Mouse (Mus musculus) olfactory bulb, adult 2 months (tissue): ENCODE measurements around the gene Npsr1. TPM values are rescaled to one million over a fixed set of nuclear protein-coding genes. Genes with fewer than 3 reads are reported as not detected.

Experiments used
- H3K27ac ChIP-seq: fragments of 200-500 bp; 2 replicates; pipeline ENCODE4 v1.5.1; 2012; ENCODE audit warnings: low read depth, low read length; ENCODE audit not compliant: insufficient read depth
- H3K4me1 ChIP-seq: fragments of 200-500 bp; 2 replicates; pipeline ENCODE4 v1.6.1; 2012; ENCODE audit warnings: low read length; ENCODE audit not compliant: control insufficient read depth, insufficient read depth
- H3K4me3 ChIP-seq: fragments of 200-500 bp; 2 replicates; pipeline ENCODE4 v1.5.1; 2012; ENCODE audit warnings: mild to moderate bottlenecking, low read depth, low read length, moderate library complexity; ENCODE audit not compliant: insufficient read depth
- CTCF ChIP-seq: fragments of 200-500 bp; IDR thresholded peaks from 2 replicates; pipeline ENCODE4 v1.5.1; 2012; ENCODE audit warnings: low read depth, mild to moderate bottlenecking, low read length, moderate library complexity; ENCODE audit not compliant: insufficient read depth
- POLR2A ChIP-seq: fragments of 200-500 bp; IDR thresholded peaks from 2 replicates; pipeline ENCODE4 v1.6.1; 2012; ENCODE audit warnings: mild to moderate bottlenecking, low read depth, low read length, moderate library complexity; ENCODE audit not compliant: insufficient read depth
- WGBS: fragments of 180-500 bp; shearing (Covaris S2); methylation state at CpG from one replicate; pipeline ENCODE4 v1.1.7; 2018; 5-methylcytosine and 5-hydroxymethylcytosine counted together
- polyA plus RNA-seq: library from polyadenylated mRNA; stranded (reverse); fragments of >200 nt; gene quantifications from 2 replicates; pipeline ENCODE4 v1.2.4, GENCODE M21; 2012; ENCODE audit warnings: low replicate concordance; ENCODE audit not compliant: missing spikeins, insufficient read depth, insufficient read length

Gene Npsr1
- polyA plus RNA-seq, 1 experiment, result not detected

- H3K27ac ChIP-seq, result no peak overlapping the region
- H3K4me1 ChIP-seq, result no peaks in the 10 kb centered on the region
- no peak overlapping the region for H3K4me3 ChIP-seq
- TF ChIP-seq POLR2A, result no peak
- TF ChIP-seq CTCF, result no peak
- 90% methylated on average over 5 of the region's 5 CpGs for WGBS
These were observed 186.7 kb downstream of the Npsr1 start for GRCm38 (mm10) chr9:24284239-24285084.

DNA sequence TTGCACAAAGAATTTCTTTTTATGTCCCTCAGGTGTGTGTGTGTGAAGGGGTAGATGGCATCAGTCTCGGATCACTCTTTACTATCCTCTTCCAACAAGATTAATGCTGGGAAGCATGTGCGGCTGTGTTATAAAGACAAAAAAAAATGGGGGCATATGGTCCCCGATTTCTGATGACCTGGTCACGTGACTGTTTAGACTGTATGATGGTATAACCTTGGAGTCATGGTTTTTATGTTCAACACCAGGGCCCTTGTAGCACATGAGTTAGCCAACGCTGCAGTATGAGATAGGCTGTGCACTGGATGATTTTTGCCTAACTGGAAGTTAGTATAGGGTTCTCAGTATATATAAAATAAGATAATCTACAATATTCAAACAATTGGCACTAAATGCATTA, 187.6 kb downstream of the Npsr1 start:
- no peak for TF ChIP-seq POLR2A
- Histone ChIP-seq H3K4me3 (no peak overlapping the region), H3K27ac (no peak overlapping the region), H3K4me1 (no peaks in the 10 kb centered on the region)
- 96% methylated on average over 5 of the region's 5 CpGs for WGBS

DNA sequence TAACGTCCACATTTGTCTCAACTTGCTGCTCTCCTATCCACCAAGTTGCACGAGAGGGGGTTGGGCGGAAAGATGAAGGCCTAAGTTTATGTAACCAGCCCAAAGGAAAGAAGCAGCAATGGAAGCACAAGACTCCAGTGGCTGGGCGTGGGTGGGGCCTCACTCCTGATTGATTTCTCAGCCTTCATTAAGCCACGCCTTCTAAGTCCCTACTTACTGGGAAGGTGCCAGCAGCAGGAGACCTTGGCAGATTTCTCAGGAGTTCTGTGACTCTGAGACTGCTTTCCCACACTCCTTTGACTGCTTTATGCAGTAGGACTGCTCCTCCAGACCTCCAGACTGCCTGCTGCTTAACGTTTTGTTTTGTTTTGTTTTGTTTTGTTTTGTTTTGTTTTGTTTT, 193.6 kb downstream of the Npsr1 start:
- no peak for TF ChIP-seq POLR2A
- TF ChIP-seq CTCF, result no peak
- no peaks in the 10 kb centered on the region for H3K4me1 ChIP-seq
- no peak overlapping the region for H3K27ac ChIP-seq
- H3K4me3 ChIP-seq, result no peak overlapping the region
- WGBS, result 53% methylated on average over 6 of the region's 6 CpGs

DNA sequence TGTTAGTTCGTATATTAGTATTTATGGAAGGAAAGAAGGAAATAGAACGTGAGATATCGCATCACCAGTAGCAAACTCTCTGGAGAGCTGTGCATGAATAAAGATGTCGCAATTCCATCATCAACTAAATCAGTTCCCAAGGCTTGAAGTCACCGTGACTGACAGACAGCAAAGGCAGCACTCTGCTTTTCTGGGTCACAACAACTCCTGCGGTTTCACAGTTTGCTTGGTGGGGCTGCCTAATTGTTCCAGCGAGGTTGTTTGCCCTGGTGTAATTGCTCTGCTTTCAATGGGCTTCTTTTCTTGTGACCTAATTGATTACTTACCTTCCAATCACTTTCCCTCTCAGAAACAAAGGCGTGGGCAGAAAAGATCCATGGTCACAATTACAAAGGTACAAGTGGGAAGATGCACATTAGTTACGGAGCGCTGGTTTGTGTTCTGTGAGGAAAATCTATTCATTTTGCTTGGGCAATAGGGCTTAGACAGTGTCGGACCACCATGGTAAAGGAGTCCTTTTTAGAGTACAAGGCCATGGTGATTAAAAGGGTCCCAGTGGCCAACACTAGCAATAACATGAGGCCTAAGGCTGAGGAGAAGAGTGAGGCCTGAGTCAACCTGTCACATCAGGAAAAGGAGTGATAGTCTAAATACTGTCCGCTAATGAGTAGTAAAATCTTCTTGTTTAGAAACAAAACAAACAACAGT, 195.6 kb downstream of the Npsr1 start:
- whole genome bisulfite sequencing, result 69% methylated on average over 12 of the region's 12 CpGs
- TF ChIP-seq POLR2A, result no peak
- no peak for TF ChIP-seq CTCF
- H3K4me3 ChIP-seq, result no peak overlapping the region
- no peaks in the 10 kb centered on the region for H3K4me1 ChIP-seq
- no peak overlapping the region for H3K27ac ChIP-seq

- no peaks in the 10 kb centered on the region for H3K4me1 ChIP-seq
- no peak overlapping the region for H3K27ac ChIP-seq
- TF ChIP-seq POLR2A (no peak), CTCF (no peak)
- no peak overlapping the region for H3K4me3 ChIP-seq
- 91% methylated on average over 6 of the region's 6 CpGs for WGBS
These were observed 205.1 kb downstream of the Npsr1 start for GRCm38 (mm10) chr9:24302906-24303305.

GRCm38 (mm10) chr9:24306990-24307389, 209.2 kb downstream of the Npsr1 start:
- no peak overlapping the region for H3K4me3 ChIP-seq
- WGBS, result 40% methylated on average over 5 of the region's 5 CpGs
- TF ChIP-seq POLR2A, result no peak
- H3K4me1 ChIP-seq, result no peaks in the 10 kb centered on the region
- H3K27ac ChIP-seq, result no peak overlapping the region

DNA sequence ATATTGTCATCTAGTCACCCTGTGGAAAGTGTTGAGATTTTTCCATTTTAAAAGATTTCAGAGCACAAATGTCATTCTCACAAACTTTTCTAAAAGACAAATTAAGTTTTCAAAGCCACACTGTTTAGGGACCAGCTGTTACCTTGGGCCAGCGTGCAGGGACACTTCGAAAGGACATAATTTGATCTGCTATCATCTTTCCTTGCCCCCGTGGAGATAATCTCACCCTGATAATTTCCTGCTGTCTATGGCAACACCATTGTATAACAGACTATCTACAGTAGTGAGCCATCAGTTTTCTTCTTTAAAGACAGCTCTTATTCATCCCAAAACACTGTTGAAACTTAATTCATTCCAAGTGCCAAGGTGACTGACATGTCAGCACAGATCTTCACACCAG, 209.6 kb downstream of the Npsr1 start:
- Histone ChIP-seq H3K27ac (no peak overlapping the region), H3K4me1 (no peaks in the 10 kb centered on the region), H3K4me3 (no peak overlapping the region)
- WGBS, result 63% methylated on average over 3 of the region's 3 CpGs
- TF ChIP-seq POLR2A (no peak), CTCF (no peak)

DNA sequence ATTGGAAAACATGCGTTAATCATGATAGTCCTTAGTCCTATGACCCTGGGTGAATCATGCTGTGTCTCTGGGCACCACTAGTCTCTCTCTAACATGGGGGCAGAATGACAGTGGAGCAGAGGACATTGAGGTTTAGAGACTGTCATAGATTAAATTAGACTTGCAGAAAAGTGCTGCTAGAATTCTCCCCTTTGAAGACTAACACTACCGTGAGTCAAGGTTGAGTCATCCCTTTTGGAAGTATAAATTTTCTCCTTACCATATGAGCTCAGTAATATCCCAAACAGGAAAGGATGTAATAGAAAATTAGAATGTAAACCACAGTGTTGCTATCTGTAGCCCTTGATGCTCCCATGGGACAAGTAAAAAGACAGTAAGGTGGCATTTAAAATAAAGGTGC, 218.0 kb downstream of the Npsr1 start:
- Histone ChIP-seq H3K4me3 (no peak overlapping the region), H3K4me1 (no peaks in the 10 kb centered on the region), H3K27ac (no peak overlapping the region)
- TF ChIP-seq CTCF (no peak), POLR2A (no peak)
- 60% methylated on average over 2 of the region's 2 CpGs for WGBS

- TF ChIP-seq CTCF (no peak), POLR2A (no peak)
- Histone ChIP-seq H3K4me3 (no peak overlapping the region), H3K27ac (no peak overlapping the region), H3K4me1 (no peaks in the 10 kb centered on the region)
- WGBS, result 79% methylated on average over 2 of the region's 2 CpGs
These were observed 233.9 kb downstream of the Npsr1 start for GRCm38 (mm10) chr9:24331661-24332060.

- Histone ChIP-seq H3K4me3 (no peak overlapping the region), H3K27ac (no peak overlapping the region), H3K4me1 (no peaks in the 10 kb centered on the region)
- TF ChIP-seq CTCF (no peak), POLR2A (no peak)
- WGBS, result 48% methylated on average over 3 of the region's 3 CpGs
These were observed 243.5 kb downstream of the Npsr1 start for GRCm38 (mm10) chr9:24341321-24341720.
